Mouse (Mus musculus) E14TG2a.4 (cell line): ENCODE results near the gene Ndufs7.

Experiments used
- CTCF ChIP-seq: conservative IDR thresholded peaks from 2 replicates; pipeline ENCODE4 v1.5.1; 2014; ENCODE audit warnings: low read length
- NANOG ChIP-seq: IDR thresholded peaks from 2 replicates; pipeline ENCODE4 v1.6.1; 2014; ENCODE audit warnings: borderline replicate concordance, low read length, mixed read lengths

- TF ChIP-seq CTCF: no peak
- TF ChIP-seq NANOG: no peak
Observed at GRCm38 (mm10) chr10:80270099-80270498, 21.2 kb downstream of the Ndufs7 start.
